Mouse (Mus musculus): Measurements from ENCODE around the gene Rpa2. TPM values are rescaled to one million over a fixed set of nuclear protein-coding genes. Genes with fewer than 3 reads are reported as not detected.
"Not testable (repeated sequence)": the region's sequence is repeated elsewhere in the genome, so short reads cannot be mapped to it uniquely, and the experiment has no call there.

Gene Rpa2
- polyA plus RNA-seq, 1 experiment from 2014 or later, result 40.7 TPM

DNA sequence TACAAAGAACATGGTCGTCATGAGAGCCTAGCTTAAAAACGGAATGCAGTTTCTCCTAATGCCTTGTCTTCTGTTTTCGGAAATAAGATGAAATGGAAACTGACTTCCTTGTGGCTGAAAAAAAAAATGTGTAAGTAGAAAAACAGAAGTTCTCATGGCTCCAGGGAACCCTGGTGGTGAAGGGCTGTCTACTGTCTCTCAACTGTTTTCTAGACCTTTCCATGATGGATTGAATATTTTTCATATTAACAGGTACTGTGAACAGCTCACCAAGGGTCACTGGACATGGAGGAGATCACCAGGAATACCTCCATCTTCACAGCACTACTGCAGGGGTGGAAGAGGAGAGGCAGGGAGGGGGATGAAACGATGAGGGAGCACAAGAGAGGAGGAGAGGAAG is 29.9 kb downstream of the Rpa2 start:
- no peaks in the 10 kb centered on the region for H3K36me3 ChIP-seq (ENCODE audit: control insufficient read depth, insufficient read depth, low read length)
- H3K9ac ChIP-seq (ENCODE audit: low read depth, low read length), result no peak overlapping the region
- ATAC-seq, result no peak
- H3K4me3 ChIP-seq (ENCODE audit: low read length), result no peak overlapping the region
- no peak overlapping the region for H3K27ac ChIP-seq (ENCODE audit: low read depth, low read length)
- H3K4me1 ChIP-seq (ENCODE audit: control insufficient read depth, insufficient read depth, low read depth, low read length), result peaks cover 4% of the 10 kb centered on the region; the same call in 1 of the 2 replicates
- H3K27me3 ChIP-seq (replicated peaks; ENCODE audit: control insufficient read depth, insufficient read depth, low read length), result peaks cover 14% of the 10 kb centered on the region
- H3K4me2 ChIP-seq (ENCODE audit: low read length), result no peak overlapping the region
- no peaks in the 10 kb centered on the region for H3K9me3 ChIP-seq (ENCODE audit: control insufficient read depth, low read length)
- WGBS, result 68% methylated on average over 4 of the region's 4 CpGs

DNA sequence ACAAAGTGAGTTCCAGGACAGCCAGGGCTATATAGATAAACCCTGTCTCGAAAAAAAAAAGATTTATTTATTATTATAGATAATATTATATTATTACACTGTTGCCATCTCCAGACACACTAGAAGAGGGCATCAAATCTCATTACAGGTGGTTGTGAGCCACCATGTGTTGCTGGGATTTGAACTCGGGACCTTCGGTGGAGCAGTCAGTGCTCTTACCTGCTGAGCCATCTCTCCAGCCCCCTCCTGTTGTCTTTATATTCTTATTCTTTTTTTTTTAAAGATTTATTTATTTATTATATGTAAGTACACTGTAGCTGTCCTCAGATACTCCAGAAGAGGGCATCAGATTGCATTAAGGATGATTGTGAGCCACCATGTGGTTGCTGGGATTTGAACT is 30.5 kb downstream of the Rpa2 start:
- ATAC-seq; H3K4me1 ChIP-seq (ENCODE audit: control insufficient read depth, insufficient read depth, low read depth, low read length); H3K9ac ChIP-seq (ENCODE audit: low read depth, low read length); H3K4me3 ChIP-seq (ENCODE audit: low read length); H3K36me3 ChIP-seq (ENCODE audit: control insufficient read depth, insufficient read depth, low read length); H3K4me2 ChIP-seq (ENCODE audit: low read length); H3K9me3 ChIP-seq (ENCODE audit: control insufficient read depth, low read length); H3K27ac ChIP-seq (ENCODE audit: low read depth, low read length): not testable (repeated sequence)
- WGBS, result 87% methylated on average over 3 of the region's 3 CpGs
- H3K27me3 ChIP-seq (replicated peaks; ENCODE audit: control insufficient read depth, insufficient read depth, low read length), result peaks cover 14% of the 10 kb centered on the region

DNA sequence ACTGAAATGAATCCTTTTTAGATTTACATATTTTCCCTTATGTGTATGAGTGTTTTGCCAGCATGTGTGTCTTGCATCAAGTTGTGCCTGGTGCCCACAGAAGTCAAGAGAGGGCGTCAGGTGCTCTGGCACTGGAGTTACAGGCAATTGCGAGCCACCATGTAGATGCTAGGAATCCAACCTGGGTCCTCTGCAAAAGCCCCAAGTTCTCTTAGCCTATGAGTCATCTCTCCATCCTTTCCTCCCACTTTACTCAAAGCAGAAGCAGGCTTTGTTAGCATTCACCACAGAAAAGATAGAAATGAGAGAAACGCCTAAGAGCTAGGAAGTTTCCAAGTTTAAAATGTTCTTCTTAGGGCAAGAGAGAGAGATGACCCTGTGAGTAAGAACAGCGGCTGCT is 31.7 kb downstream of the Rpa2 start:
- H3K9ac ChIP-seq (ENCODE audit: low read depth, low read length), result no peak overlapping the region
- H3K4me1 ChIP-seq (ENCODE audit: control insufficient read depth, insufficient read depth, low read depth, low read length), result peaks cover 4% of the 10 kb centered on the region; the same call in 1 of the 2 replicates
- ATAC-seq, result no peak
- no peak overlapping the region for H3K4me2 ChIP-seq (ENCODE audit: low read length)
- H3K36me3 ChIP-seq (ENCODE audit: control insufficient read depth, insufficient read depth, low read length), result no peaks in the 10 kb centered on the region
- WGBS, result 87% methylated on average over 4 of the region's 4 CpGs
- no peak overlapping the region for H3K27ac ChIP-seq (ENCODE audit: low read depth, low read length)
- no peak overlapping the region for H3K4me3 ChIP-seq (ENCODE audit: low read length)
- peaks cover 9% of the 10 kb centered on the region for H3K27me3 ChIP-seq (replicated peaks; ENCODE audit: control insufficient read depth, insufficient read depth, low read length)
- no peaks in the 10 kb centered on the region for H3K9me3 ChIP-seq (ENCODE audit: control insufficient read depth, low read length)

DNA sequence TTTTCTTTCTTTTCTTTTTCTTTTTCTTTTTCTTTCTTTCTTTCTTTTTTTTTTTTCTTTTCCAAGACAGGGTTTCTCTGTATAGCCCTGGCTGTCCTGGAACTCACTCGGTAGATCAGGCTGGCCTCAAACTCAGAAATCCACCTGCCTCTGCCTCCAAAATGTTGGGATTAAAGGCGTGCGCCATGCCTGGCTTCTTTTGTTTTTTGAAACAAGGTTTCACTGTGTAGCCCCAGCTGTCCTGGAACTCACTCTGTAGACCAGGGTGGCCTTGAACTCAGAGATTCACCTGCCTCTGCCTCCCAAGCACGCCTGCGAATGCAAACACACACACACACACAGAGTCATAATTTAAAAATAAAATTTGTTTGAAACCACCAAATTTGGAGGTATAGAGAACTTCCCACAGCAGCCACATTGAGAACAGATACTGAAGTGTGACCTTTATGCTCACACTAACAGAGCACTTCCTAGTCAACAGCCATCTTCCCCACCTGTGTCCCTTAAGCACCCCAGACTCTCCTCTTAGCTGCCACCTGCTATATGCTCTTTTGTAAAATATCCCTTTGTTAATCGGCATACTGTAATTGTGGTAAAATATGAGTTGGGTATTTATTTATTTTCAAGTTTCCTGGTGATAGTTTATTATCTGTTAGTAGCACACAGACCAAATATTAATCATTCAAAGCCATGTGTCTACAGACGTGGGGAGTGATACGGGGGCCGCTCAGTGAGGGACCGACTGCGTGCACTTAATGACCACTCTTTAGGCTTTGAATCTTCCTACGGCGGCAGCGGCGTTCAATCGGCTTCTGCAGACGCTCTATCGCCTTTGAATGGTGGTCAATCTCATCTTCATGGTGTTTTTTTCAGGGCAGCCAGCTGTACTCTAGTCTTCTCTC is 33.3 kb downstream of the Rpa2 start:
- H3K9me3 ChIP-seq (ENCODE audit: control insufficient read depth, low read length), result no peaks in the 10 kb centered on the region
- no peak overlapping the region for H3K9ac ChIP-seq (ENCODE audit: low read depth, low read length)
- no peak for ATAC-seq
- H3K27me3 ChIP-seq (replicated peaks; ENCODE audit: control insufficient read depth, insufficient read depth, low read length), result peaks cover 2% of the 10 kb centered on the region; the same call in 1 of the 2 replicates
- H3K4me3 ChIP-seq (ENCODE audit: low read length), result no peak overlapping the region
- H3K36me3 ChIP-seq (ENCODE audit: control insufficient read depth, insufficient read depth, low read length), result no peaks in the 10 kb centered on the region
- no peak overlapping the region for H3K27ac ChIP-seq (ENCODE audit: low read depth, low read length)
- 86% methylated on average over 18 of the region's 18 CpGs for WGBS
- no peaks in the 10 kb centered on the region for H3K4me1 ChIP-seq (ENCODE audit: control insufficient read depth, insufficient read depth, low read depth, low read length)
- H3K4me2 ChIP-seq (ENCODE audit: low read length), result no peak overlapping the region

DNA sequence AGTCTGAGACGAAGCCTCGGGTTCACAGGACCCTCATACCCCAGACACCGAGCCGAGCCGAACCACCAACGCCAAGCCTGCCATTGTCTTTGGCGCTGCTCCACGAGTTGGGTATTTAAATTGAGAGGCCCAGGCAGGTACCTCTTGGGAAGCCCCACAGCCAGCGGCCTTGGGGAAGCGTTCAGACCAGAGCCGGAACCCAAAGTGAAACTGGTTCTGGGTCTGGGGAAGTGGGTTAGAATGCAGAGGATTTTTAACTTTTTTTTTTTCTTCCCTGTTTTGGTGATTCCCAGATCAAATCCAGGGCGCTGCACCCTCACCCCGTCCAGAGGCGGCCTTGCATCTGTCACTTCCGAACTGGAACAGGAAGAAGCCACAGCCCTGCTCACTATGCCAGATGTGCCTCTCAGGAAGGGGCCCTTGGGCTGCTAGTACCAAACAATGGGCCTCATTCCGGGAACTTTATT is 34.1 kb downstream of the Rpa2 start:
- H3K36me3 ChIP-seq (ENCODE audit: control insufficient read depth, insufficient read depth, low read length), result no peaks in the 10 kb centered on the region
- H3K4me2 ChIP-seq (ENCODE audit: low read length), result no peak overlapping the region
- no peaks in the 10 kb centered on the region for H3K4me1 ChIP-seq (ENCODE audit: control insufficient read depth, insufficient read depth, low read depth, low read length)
- no peak overlapping the region for H3K4me3 ChIP-seq (ENCODE audit: low read length)
- no peak overlapping the region for H3K9ac ChIP-seq (ENCODE audit: low read depth, low read length)
- H3K27me3 ChIP-seq (replicated peaks; ENCODE audit: control insufficient read depth, insufficient read depth, low read length), result no peaks in the 10 kb centered on the region
- no peak overlapping the region for H3K27ac ChIP-seq (ENCODE audit: low read depth, low read length)
- no peak for ATAC-seq
- 73% methylated on average over 16 of the region's 16 CpGs for WGBS
- no peaks in the 10 kb centered on the region for H3K9me3 ChIP-seq (ENCODE audit: control insufficient read depth, low read length)

DNA sequence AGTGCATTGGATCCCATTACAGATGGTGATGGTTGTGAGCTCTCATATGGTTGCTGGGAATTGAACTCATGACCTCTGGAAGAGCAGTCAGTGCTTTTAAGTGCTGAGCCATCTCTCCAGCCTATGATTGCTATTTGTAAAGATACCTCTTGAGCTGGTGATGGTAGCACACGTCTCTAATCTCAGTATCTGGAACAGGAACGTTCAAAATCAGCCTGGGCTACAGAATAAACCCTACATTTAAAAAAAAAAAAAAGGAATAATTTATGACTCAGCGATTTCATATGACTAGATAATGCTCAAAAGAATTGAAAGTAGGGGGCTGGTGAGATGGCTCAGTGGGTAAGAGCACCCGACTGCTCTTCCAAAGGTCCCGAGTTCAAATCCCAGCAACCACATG is 35.1 kb downstream of the Rpa2 start:
- H3K9ac ChIP-seq (ENCODE audit: low read depth, low read length), result no peak overlapping the region
- no peaks in the 10 kb centered on the region for H3K27me3 ChIP-seq (replicated peaks; ENCODE audit: control insufficient read depth, insufficient read depth, low read length)
- no peaks in the 10 kb centered on the region for H3K9me3 ChIP-seq (ENCODE audit: control insufficient read depth, low read length)
- 92% methylated on average over 5 of the region's 5 CpGs for WGBS
- no peak overlapping the region for H3K27ac ChIP-seq (ENCODE audit: low read depth, low read length)
- no peak overlapping the region for H3K4me3 ChIP-seq (ENCODE audit: low read length)
- no peaks in the 10 kb centered on the region for H3K4me1 ChIP-seq (ENCODE audit: control insufficient read depth, insufficient read depth, low read depth, low read length)
- ATAC-seq, result no peak
- no peaks in the 10 kb centered on the region for H3K36me3 ChIP-seq (ENCODE audit: control insufficient read depth, insufficient read depth, low read length)
- no peak overlapping the region for H3K4me2 ChIP-seq (ENCODE audit: low read length)

DNA sequence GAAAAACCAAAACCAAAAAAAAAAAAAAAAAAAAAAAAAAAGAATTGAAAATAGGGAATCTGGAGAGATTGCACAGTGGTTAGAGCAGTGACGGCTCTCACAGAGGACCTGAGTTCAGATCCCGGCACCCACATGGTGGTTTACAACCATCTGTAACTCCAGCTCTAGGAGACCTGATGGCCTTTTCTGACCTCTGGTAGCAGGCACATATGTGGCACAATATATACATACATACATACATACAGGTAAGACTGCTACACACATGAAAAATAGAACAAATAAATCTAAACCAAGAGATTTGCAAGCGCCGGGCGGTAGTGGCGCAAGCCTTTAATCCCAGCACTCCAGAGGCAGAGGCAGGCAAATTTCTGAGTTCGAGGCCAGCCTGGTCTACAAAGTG is 35.7 kb downstream of the Rpa2 start:
- Histone ChIP-seq H3K4me2 (ENCODE audit: low read length) (no peak overlapping the region), H3K27me3 (replicated peaks; ENCODE audit: control insufficient read depth, insufficient read depth, low read length) (no peaks in the 10 kb centered on the region), H3K9me3 (ENCODE audit: control insufficient read depth, low read length) (no peaks in the 10 kb centered on the region), H3K36me3 (ENCODE audit: control insufficient read depth, insufficient read depth, low read length) (no peaks in the 10 kb centered on the region), H3K27ac (ENCODE audit: low read depth, low read length) (no peak overlapping the region), H3K9ac (ENCODE audit: low read depth, low read length) (no peak overlapping the region), H3K4me3 (ENCODE audit: low read length) (no peak overlapping the region), H3K4me1 (ENCODE audit: control insufficient read depth, insufficient read depth, low read depth, low read length) (no peaks in the 10 kb centered on the region)
- WGBS, result 93% methylated on average over 7 of the region's 7 CpGs
- no peak for ATAC-seq

DNA sequence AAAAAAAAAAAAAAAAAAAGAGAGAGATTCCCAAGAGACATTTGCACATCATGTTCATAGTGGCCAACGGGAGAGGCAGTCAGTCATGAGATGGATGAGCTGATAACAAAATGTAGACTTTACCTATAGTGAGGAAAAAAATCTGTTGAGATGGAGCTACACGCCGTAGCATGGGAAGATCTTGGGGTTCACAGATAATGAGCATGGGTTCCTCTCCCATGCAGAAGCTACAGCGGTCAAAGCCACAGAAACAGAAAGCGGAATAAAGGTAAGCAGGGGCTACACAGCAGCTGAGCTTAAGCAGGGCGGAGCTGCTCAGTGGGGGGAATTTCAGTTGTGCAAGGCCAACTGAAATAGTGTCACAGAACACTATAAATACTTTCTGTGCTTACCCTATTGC is 36.2 kb downstream of the Rpa2 start:
- 95% methylated on average over 6 of the region's 6 CpGs for WGBS

DNA sequence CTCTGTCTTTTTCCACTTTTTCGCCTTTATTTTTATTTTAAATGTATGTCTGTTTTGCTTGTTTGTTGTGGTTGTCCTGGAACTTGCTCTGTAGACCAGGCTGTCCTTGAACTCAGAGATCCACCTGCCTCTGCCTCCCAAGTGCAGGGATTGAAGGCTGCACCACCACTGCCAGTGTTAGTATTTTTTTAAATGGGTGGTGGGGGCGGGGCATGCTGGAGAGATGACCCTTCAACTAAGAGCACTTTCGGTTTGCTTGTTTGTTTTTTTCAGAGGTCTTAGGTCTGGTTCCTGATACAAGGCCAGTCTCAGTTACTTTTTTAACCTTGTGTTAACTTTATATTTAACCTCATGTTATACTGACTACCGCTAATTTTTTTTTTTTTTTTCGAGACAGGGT is 37.0 kb downstream of the Rpa2 start:
- no peak overlapping the region for H3K4me2 ChIP-seq (ENCODE audit: low read length)
- H3K36me3 ChIP-seq (ENCODE audit: control insufficient read depth, insufficient read depth, low read length), result no peaks in the 10 kb centered on the region
- no peaks in the 10 kb centered on the region for H3K27me3 ChIP-seq (replicated peaks; ENCODE audit: control insufficient read depth, insufficient read depth, low read length)
- H3K4me3 ChIP-seq (ENCODE audit: low read length), result no peak overlapping the region
- no peaks in the 10 kb centered on the region for H3K9me3 ChIP-seq (ENCODE audit: control insufficient read depth, low read length)
- ATAC-seq, result no peak
- no peaks in the 10 kb centered on the region for H3K4me1 ChIP-seq (ENCODE audit: control insufficient read depth, insufficient read depth, low read depth, low read length)
- 87% methylated on average over 5 of the region's 5 CpGs for WGBS
- no peak overlapping the region for H3K9ac ChIP-seq (ENCODE audit: low read depth, low read length)
- no peak overlapping the region for H3K27ac ChIP-seq (ENCODE audit: low read depth, low read length)

More for the DNA sequence above, 36.2 kb downstream of the Rpa2 start:
- H3K4me1 ChIP-seq (ENCODE audit: control insufficient read depth, insufficient read depth, low read depth, low read length), result no peaks in the 10 kb centered on the region
- no peak overlapping the region for H3K27ac ChIP-seq (ENCODE audit: low read depth, low read length)
- no peak overlapping the region for H3K9ac ChIP-seq (ENCODE audit: low read depth, low read length)
- no peak overlapping the region for H3K4me3 ChIP-seq (ENCODE audit: low read length)
- no peak for ATAC-seq
- H3K27me3 ChIP-seq (replicated peaks; ENCODE audit: control insufficient read depth, insufficient read depth, low read length), result no peaks in the 10 kb centered on the region
- H3K9me3 ChIP-seq (ENCODE audit: control insufficient read depth, low read length), result no peaks in the 10 kb centered on the region
- no peak overlapping the region for H3K4me2 ChIP-seq (ENCODE audit: low read length)
- H3K36me3 ChIP-seq (ENCODE audit: control insufficient read depth, insufficient read depth, low read length), result no peaks in the 10 kb centered on the region
